Mouse (Mus musculus) testis, adult 2 months (tissue): Measurements from ENCODE around the gene Gmip.

Experiments
- CTCF ChIP-seq: fragments of 200-500 bp; IDR thresholded peaks from 2 replicates; pipeline ENCODE4 v1.5.1; 2012; ENCODE audit warnings: low read depth, mild to moderate bottlenecking, inconsistent platforms, low read length, moderate library complexity; ENCODE audit not compliant: control insufficient read depth, insufficient read depth, insufficient replicate concordance
- POLR2A ChIP-seq: fragments of 200-500 bp; IDR thresholded peaks from 2 replicates; pipeline ENCODE4 v1.6.1; 2012; ENCODE audit warnings: low read depth, mild to moderate bottlenecking, inconsistent platforms, low read length, moderate library complexity; ENCODE audit not compliant: control insufficient read depth

GRCm38 (mm10) chr8:69793666-69794065 lies 14.8 kb upstream of the Gmip start:
- TF ChIP-seq CTCF (no peak), POLR2A (no peak)
